Mouse (Mus musculus): ENCODE measurements around the gene Pdgfb.
A peak's percentile ranks its signal among the peaks of the same experiment; 100 is the strongest.

The Pdgfb gene

GRCm38 (mm10) chr15:80014321-80015210, at the start of gene Pdgfb:
Gene Pdgfb, minus strand, starts transcription at chr15:80014977.
- peak; percentile 34 to 58 for DNase-seq

- no peak for DNase-seq
Measured at GRCm38 (mm10) chr15:80062821-80063220, 48.0 kb upstream of the Pdgfb start.

GRCm38 (mm10) chr15:80062339-80062738, 47.6 kb upstream of the Pdgfb start:
- no peak for DNase-seq

- no peak for DNase-seq
Measured at GRCm38 (mm10) chr15:80061071-80061550, 46.3 kb upstream of the Pdgfb start.

- no peak for DNase-seq
Measured at GRCm38 (mm10) chr15:80060356-80061070, 45.7 kb upstream of the Pdgfb start.

DNA sequence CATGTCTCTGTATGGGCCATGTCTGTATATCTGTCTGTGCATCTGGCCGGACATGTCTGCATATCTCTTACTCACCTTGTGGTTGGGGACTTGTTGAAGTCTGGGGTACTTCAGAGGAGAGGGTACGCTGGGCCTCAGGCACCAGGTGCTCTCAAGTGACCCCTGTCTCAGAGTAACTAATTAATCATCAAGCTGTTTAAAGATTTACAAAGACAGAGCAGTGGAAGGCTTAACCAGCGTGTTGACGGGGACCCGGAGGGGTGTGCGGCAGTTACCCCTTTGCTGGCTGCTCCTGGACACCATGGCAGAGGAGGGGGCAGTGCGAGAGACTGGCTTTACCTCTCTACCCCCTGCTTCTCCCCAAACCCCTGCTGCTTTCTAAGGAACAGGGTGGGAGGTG, 44.8 kb upstream of the Pdgfb start:
- no peak for DNase-seq

- no peak for DNase-seq
Measured at GRCm38 (mm10) chr15:80058151-80058550, 43.4 kb upstream of the Pdgfb start.

DNA sequence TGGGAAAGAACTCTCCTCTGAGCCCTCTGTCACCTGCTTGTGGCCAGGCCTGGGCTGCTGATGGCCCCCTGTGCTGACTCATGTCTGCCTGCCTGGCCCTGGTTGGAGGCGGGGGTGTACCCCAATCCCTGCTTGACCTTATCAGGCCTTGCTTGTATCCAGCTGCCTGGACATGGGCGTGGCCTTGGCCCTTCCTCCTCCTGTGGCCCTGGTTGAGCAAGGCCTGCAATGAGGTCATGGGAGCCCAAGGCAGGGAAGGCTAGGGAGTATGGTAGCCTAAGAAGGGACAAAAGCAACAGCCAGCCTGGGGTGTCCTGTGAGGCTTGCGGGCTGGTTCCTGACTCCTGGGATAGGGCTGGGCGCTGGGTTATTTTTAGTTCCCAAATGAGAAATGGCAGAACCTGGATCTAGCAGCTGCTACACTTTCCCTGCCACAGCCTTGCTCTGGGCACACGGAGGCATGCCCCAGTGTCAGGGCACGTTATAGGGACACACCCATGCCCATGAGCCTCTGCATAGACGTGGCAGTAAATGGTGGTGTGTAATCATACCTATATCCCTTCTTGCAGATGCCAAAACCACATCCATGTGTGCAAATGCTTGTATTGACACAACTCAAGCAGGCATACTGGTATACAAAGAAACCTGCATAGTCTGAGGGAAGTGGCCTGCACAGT, 39.4 kb upstream of the Pdgfb start:
- no peak for DNase-seq

DNA sequence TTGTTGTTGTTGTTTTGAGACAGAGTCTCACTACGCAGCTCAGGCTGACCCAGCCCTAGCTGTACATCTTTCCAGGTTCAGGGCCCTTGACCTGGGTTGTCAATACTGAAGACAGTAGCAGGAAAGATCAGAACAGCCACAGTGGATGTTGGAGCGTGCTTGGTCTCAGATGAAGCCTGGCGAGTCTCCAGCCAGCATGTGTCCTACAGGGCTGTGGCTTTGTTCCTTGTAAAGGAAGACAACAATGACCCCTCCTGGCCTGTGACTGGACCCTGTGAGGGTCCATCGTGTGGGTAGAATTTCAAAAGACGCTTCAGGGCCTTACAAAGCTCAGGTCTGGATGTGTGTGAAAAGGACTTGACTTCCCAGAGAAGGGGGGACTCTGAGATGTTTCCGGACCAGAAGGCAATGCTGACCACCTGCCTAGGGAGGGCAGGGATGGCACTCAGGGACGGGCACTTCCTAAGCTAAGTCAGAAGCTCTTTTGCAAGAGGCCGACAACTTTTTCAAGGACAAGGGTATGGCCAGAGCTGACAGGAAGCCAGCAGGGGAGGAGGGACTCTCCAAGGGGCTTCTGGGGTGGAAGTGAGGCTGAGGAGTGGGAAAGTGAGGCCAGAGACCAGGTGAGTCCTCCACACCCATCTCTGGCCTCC, 38.7 kb upstream of the Pdgfb start:
- no peak for DNase-seq

DNA sequence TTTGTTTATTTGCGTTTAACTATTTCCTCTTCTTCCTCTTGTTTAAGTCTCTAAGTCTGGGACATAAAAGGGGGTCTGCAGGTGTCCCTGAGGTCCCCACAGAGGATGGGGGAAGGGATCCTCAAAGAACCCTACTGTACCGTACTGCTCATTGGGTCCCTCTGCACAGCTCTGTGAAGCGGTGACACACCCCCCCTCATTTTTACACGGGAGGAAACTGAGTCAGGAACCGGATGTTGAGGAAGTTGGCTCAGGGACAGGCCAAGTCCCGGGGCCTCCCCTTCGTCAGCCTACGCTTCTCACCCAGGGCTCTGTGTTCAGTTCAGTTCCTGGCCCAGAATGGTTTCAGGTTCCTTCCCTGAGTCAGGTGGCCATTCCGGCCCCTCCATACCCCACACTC, 37.0 kb upstream of the Pdgfb start:
- DNase-seq, result no peak

GRCm38 (mm10) chr15:80051092-80051761, 36.5 kb upstream of the Pdgfb start:
- no peak for DNase-seq

DNA sequence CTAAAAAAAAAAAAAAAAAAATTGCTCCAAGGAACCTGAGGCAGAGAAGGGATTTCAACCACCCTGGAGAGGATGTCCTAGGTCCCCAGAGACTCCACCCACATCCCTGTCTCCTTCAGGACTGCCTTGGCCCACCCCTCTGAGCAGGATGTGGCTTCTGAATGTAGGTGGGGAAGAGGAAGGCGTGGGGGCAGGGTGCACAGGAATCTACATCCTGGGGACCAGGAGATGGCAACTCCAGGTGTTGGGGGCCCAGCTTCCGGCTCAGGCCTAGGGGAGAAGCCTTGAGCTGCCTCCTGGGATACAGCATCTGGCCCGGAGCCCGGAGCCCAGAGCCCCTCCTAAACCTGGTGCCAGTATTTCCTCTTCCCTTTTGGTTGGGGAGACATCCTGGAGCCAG, 35.3 kb upstream of the Pdgfb start:
- DNase-seq, result no peak

DNA sequence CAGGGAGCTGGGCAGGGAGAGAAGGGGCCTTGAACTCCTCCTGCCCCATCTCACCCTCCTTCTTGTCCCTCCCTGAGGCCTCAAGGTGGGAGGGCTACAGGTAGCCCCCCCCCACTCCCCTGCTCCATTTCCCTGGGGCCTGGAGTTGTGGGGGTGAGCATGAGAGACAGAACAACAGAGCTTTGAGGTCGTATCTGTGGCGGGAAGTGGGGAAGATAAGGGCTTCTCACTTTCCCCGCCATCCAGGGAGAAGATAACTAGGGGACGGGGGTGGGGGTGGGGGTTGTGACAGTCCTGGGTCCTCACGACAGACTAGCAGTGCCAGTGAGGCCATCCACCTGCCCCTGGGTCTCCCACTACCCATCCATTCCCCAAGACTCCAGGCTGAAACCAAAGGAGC, 33.2 kb upstream of the Pdgfb start:
- DNase-seq, result no peak

DNA sequence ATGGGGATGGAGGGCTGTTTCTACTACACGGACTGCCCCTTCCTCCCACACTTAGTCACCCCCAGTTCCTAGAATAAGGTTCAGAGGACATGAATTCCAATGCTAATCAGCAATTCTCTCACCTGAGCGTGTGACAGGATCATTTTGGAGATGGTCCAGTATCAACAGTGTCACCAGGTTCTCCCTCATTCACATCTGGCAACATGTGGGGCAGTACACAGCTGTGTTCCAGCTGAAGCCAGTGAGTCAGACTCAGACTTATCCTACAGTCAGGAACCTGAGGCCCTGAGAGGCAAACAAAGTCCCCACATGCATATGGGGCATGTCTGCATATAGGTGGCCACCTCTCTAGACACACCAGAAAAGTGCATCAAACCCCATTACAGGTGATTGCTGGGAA, 32.5 kb upstream of the Pdgfb start:
- no peak for DNase-seq

DNA sequence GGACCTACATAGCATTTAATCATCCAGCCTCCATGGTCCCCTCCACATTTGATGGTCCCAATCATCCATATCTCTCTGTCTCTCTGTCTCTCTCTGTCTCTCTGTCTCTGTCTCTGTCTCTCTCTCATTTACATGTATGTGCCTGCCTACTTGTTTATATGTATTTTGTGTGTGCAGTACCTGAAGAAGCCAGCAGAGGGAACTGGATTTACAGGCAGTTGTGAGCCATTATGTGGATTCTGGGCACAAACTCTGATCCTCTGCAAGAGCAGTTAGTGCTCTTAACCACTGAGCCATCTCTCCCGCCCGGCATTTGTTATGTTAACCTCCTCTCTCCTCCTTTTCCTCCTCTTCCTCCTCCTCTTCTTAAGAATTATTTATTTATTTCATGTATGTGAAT, 31.0 kb upstream of the Pdgfb start:
- DNase-seq, result no peak

GRCm38 (mm10) chr15:80044249-80044648, 29.5 kb upstream of the Pdgfb start:
- no peak for DNase-seq

- no peak for DNase-seq
Measured at GRCm38 (mm10) chr15:80042152-80042551, 27.4 kb upstream of the Pdgfb start.

DNA sequence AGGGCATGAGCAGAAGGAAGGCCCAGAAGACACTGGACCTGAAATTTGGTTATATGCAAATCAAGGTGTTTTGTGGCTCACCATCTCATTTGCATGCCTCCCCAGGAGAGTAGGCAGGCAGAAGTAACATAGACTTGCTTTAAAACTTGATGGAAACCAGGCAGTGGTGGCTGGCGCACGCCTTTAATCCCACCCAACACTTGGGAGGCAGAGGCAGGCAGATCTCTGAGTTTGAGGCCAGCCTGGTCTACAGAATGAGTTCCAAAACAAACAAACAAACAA, 23.3 kb upstream of the Pdgfb start:
- DNase-seq, result no peak

- DNase-seq, result no peak
Measured at GRCm38 (mm10) chr15:80037255-80038109, 22.7 kb upstream of the Pdgfb start.

GRCm38 (mm10) chr15:80035341-80035885, 20.6 kb upstream of the Pdgfb start:
- DNase-seq, result no peak

- no peak for DNase-seq
Measured at GRCm38 (mm10) chr15:80034913-80035312, 20.1 kb upstream of the Pdgfb start.
